Mouse (Mus musculus) myocyte (in vitro differentiated cells): ENCODE results near the gene Plagl1.

ENCODE experiments used
- CEBPB ChIP-seq: IDR thresholded peaks from 2 replicates; pipeline ENCODE4 v1.6.1; 2011; ENCODE audit warnings: mild to moderate bottlenecking, moderate library complexity; ENCODE audit not compliant: poor library complexity, insufficient read depth, severe bottlenecking
- E2F4 ChIP-seq: IDR thresholded peaks from one replicate; pipeline ENCODE4 v1.6.1; 2011; ENCODE audit warnings: mild to moderate bottlenecking, control low read depth, moderate library complexity; ENCODE audit not compliant: insufficient read depth
- MAX ChIP-seq: IDR thresholded peaks from one replicate; pipeline ENCODE4 v1.6.1; 2011; ENCODE audit warnings: low read depth, mild to moderate bottlenecking, control low read depth
- MYOD1 ChIP-seq, 3 experiments: IDR thresholded peaks; one replicate each; pipeline ENCODE4 v1.6.1; 2011; ENCODE audit warnings: control low read depth in 2 of 3, low read depth in 2 of 3, mild to moderate bottlenecking in 2 of 3, moderate library complexity in 1 of 3; ENCODE audit not compliant: insufficient read length in 2 of 3, control insufficient read depth in 1 of 3
- MYOG ChIP-seq, 3 experiments: IDR thresholded peaks; one replicate each; pipeline ENCODE4 v1.6.1; 2011; ENCODE audit warnings: control low read depth in 2 of 3, low read depth in 2 of 3, mild to moderate bottlenecking in 2 of 3; ENCODE audit not compliant: insufficient read length in 2 of 3, control insufficient read depth in 1 of 3, insufficient read depth in 1 of 3
- POLR2A ChIP-seq: IDR thresholded peaks from one replicate; pipeline ENCODE4 v1.6.1; 2011; ENCODE audit warnings: low read depth, mild to moderate bottlenecking, control low read depth, moderate library complexity; ENCODE audit not compliant: insufficient read length
- POLR2AphosphoS2 ChIP-seq: IDR thresholded peaks from one replicate; pipeline ENCODE4 v1.6.1; 2011; ENCODE audit warnings: low read depth, control low read depth; ENCODE audit not compliant: insufficient read length
- REST ChIP-seq: IDR thresholded peaks from one replicate; pipeline ENCODE4 v1.6.1; 2011; ENCODE audit warnings: mild to moderate bottlenecking, control low read depth, moderate library complexity; ENCODE audit not compliant: insufficient read depth, insufficient read length
- SRF ChIP-seq: IDR thresholded peaks from one replicate; pipeline ENCODE4 v1.6.1; 2011; ENCODE audit warnings: low read depth; ENCODE audit not compliant: control insufficient read depth, insufficient read length
- TCF12 ChIP-seq: IDR thresholded peaks from one replicate; pipeline ENCODE4 v1.6.1; 2011; ENCODE audit warnings: mild to moderate bottlenecking, control low read depth; ENCODE audit not compliant: poor library complexity, insufficient read depth, severe bottlenecking
- TCF3 ChIP-seq: IDR thresholded peaks from one replicate; pipeline ENCODE4 v1.6.1; 2011; ENCODE audit warnings: low read depth, control low read depth; ENCODE audit not compliant: insufficient read length
- USF1 ChIP-seq: IDR thresholded peaks from one replicate; pipeline ENCODE4 v1.6.1; 2011; ENCODE audit warnings: low read depth, mild to moderate bottlenecking, control low read depth, moderate library complexity

GRCm38 (mm10) chr10:13060021-13060668 is at the start of gene Plagl1:
- no peak for TF ChIP-seq POLR2AphosphoS2
- TF ChIP-seq MAX: no peak
- no peak for TF ChIP-seq POLR2A
- TF ChIP-seq TCF12: no peak
- TF ChIP-seq USF1: no peak
- no peak for TF ChIP-seq MYOD1 (IDR thresholded peaks at IDR 0.05; ENCODE audit: control insufficient read depth in 1 of 3, insufficient read length in 2 of 3, low read depth in 2 of 3)
- TF ChIP-seq CEBPB: no peak
- no peak for TF ChIP-seq E2F4
- no peak for TF ChIP-seq MYOG (IDR thresholded peaks at IDR 0.05; ENCODE audit: control insufficient read depth in 1 of 3, insufficient read depth in 1 of 3, insufficient read length in 2 of 3, low read depth in 2 of 3)
- no peak for TF ChIP-seq SRF
- TF ChIP-seq TCF3: no peak
- no peak for TF ChIP-seq REST
